Mouse (Mus musculus) testis, adult 2 months (tissue): ENCODE measurements around the gene Irgm2. TPM values are rescaled to one million over a fixed set of nuclear protein-coding genes. Genes with fewer than 3 reads are reported as not detected.
"Not testable (repeated sequence)": the region's sequence is repeated elsewhere in the genome, so short reads cannot be mapped to it uniquely, and the experiment has no call there.

Experiments used
- H3K27ac ChIP-seq: fragments of 200-500 bp; 2 replicates; pipeline ENCODE4 v1.5.1; 2012; ENCODE audit warnings: low read depth, low read length; ENCODE audit not compliant: control insufficient read depth, insufficient read depth
- H3K27me3 ChIP-seq: fragments of 200-500 bp; 2 replicates; pipeline ENCODE4 v1.6.1; 2012; ENCODE audit warnings: mild to moderate bottlenecking, low read length, moderate library complexity; ENCODE audit not compliant: control insufficient read depth, insufficient read depth
- H3K36me3 ChIP-seq: fragments of 200-500 bp; 2 replicates; pipeline ENCODE4 v1.6.1; 2012; ENCODE audit warnings: mild to moderate bottlenecking, low read length; ENCODE audit not compliant: control insufficient read depth, insufficient read depth
- H3K4me1 ChIP-seq: fragments of 200-500 bp; 2 replicates; pipeline ENCODE4 v1.6.1; 2012; ENCODE audit warnings: low read length; ENCODE audit not compliant: control insufficient read depth, insufficient read depth
- H3K4me3 ChIP-seq: fragments of 200-500 bp; 2 replicates; pipeline ENCODE4 v1.5.1; 2012; ENCODE audit warnings: low read depth, mild to moderate bottlenecking, low read length, moderate library complexity, mixed read lengths; ENCODE audit not compliant: control insufficient read depth
- CTCF ChIP-seq: fragments of 200-500 bp; IDR thresholded peaks from 2 replicates; pipeline ENCODE4 v1.5.1; 2012; ENCODE audit warnings: low read depth, mild to moderate bottlenecking, inconsistent platforms, low read length, moderate library complexity; ENCODE audit not compliant: control insufficient read depth, insufficient read depth, insufficient replicate concordance
- POLR2A ChIP-seq: fragments of 200-500 bp; IDR thresholded peaks from 2 replicates; pipeline ENCODE4 v1.6.1; 2012; ENCODE audit warnings: low read depth, mild to moderate bottlenecking, inconsistent platforms, low read length, moderate library complexity; ENCODE audit not compliant: control insufficient read depth
- polyA plus RNA-seq: library from polyadenylated mRNA; depleted of rRNA; stranded (reverse); fragments of >200 nt; gene quantifications from 2 replicates; pipeline ENCODE4 v1.2.3, GENCODE M21; 2012

Irgm2 gene
- polyA plus RNA-seq, 1 experiment, result 0.79 TPM

DNA sequence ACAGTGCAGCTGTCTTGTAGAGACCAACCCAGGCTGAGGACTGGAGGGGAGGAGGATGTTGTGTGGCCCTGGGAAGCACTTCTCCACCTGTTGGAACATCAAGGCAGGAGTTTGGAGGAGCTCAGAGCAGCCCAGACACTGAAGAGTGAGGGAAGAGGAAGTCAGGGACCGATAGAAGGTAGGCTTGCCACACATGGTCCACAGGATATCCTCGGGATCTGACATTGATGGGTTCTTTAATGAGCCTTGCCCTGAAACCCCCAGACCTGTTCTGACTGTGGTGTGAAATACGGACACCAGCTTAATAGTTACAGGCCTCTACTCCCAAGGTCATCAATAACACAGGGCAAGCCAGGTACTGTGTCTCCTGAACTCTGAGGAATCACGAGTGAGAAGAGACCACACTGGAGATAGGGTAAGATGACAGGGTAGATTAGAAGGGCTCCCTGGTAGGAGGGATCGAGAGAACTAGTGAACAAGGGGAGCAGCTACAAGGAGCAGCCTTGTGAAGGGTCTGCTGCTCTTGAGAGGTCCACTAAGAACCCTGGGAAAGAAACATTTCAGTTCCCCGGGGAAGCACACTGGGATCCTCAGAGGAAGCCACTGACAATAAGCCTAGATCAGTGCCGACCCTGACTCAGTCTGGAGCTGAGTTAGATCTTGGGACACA is 14.4 kb downstream of the Irgm2 start:
- no peak for TF ChIP-seq POLR2A
- TF ChIP-seq CTCF, result no peak
- no peaks in the 10 kb centered on the region for H3K36me3 ChIP-seq
- no peak overlapping the region for H3K27ac ChIP-seq
- H3K4me3 ChIP-seq, result peak overlapping the region; percentile 55
- H3K4me1 ChIP-seq, result peaks cover 3% of the 10 kb centered on the region
- H3K27me3 ChIP-seq, result no peaks in the 10 kb centered on the region

DNA sequence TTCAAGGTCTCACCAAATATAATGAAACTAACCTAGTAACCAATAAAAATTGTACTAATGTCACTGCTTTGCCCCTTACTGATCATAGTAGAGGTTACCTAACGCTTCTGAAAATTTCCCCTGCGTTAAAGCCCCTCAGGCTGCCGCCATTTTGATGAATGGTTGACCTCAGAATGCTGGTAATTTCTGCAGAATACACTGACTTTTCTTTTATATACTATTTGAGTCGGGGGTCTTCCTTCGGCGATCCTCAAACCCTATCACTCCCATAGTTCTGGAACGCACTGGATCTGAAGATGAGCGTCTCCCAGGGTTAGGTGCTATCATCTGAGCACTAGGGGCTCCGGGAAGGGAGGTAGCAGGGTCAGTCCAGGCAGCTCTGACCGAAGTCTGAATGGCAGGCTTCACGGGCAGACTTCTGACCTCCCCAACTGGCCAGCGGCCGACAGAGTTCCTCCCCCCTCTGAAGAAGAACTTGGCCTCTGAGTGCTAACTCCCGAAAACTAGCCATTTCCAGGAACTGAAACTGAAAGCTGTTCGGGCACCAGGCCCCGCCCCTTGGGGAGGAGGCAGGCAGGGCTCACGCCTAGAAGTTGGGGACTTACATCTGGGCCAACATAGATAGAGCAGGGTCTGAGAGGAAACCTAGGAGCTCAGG is 15.1 kb downstream of the Irgm2 start:
- Histone ChIP-seq H3K27ac (0 out of 2 replicates have a peak overlapping the region, but pooled peaks have one; percentile 5), H3K36me3 (no peaks in the 10 kb centered on the region), H3K4me3 (peak overlapping the region; percentile 77), H3K27me3 (no peaks in the 10 kb centered on the region), H3K4me1 (peaks cover 3% of the 10 kb centered on the region)
- TF ChIP-seq POLR2A, result no peak
- TF ChIP-seq CTCF, result no peak

DNA sequence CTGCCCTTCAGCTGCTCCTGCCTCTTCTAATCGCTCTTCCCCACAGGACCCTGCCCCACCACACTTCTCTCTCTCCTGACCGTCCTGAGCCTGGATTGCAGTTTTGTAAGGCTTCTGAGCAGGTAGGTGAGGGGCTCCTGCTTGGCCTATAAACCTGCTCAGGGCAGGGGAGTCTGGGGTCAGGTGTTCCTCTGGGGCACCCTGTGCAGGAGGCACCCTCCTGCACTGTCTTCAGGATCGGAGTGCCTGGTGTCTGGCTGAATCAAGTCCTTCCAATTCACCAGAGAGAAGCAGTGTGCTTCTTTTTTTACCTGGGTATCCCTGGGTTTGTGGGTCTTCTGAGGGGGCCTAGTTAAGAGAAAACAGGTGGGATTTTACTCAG is 15.6 kb downstream of the Irgm2 start:
- H3K4me3 ChIP-seq, result peak overlapping the region; percentile 77
- H3K27ac ChIP-seq, H3K27me3 ChIP-seq, H3K36me3 ChIP-seq, H3K4me1 ChIP-seq: not testable (repeated sequence)

DNA sequence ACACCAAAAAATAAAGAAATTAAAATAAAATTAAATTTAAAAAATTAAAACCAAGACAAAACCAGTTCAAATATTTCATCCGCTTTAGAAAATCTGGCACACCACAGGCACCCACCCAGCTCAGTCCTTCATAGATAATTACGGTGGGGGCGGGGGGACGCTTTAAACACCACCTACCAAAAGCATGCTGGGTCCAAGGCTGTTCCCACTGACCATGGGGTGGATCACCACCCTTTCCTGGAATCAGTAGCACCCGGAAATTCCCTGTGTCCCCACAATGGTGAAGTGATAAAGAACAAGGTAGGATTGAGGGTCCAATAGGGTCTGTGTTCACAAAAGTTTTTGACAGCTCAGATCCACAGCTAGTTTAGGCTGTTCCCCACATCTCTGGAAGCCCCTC is 16.4 kb downstream of the Irgm2 start:
- TF ChIP-seq POLR2A (no peak), CTCF (no peak)
- H3K27ac ChIP-seq, result no peak overlapping the region
- H3K36me3 ChIP-seq, result no peaks in the 10 kb centered on the region
- peaks cover 3% of the 10 kb centered on the region for H3K4me1 ChIP-seq
- H3K4me3 ChIP-seq, result no peak overlapping the region
- H3K27me3 ChIP-seq, result no peaks in the 10 kb centered on the region

- H3K27me3 ChIP-seq, result no peaks in the 10 kb centered on the region
- peaks cover 3% of the 10 kb centered on the region; the same call in 1 of the 2 replicates for H3K4me1 ChIP-seq
- no peaks in the 10 kb centered on the region for H3K36me3 ChIP-seq
- TF ChIP-seq POLR2A, result no peak
- no peak overlapping the region for H3K4me3 ChIP-seq
- no peak overlapping the region for H3K27ac ChIP-seq
Measured at GRCm38 (mm10) chr11:58216823-58217222, 17.4 kb downstream of the Irgm2 start.

GRCm38 (mm10) chr11:58223751-58224150 is 24.3 kb downstream of the Irgm2 start:
- Histone ChIP-seq H3K27ac (no peak overlapping the region), H3K27me3 (no peaks in the 10 kb centered on the region), H3K36me3 (no peaks in the 10 kb centered on the region), H3K4me3 (no peak overlapping the region), H3K4me1 (no peaks in the 10 kb centered on the region)
- no peak for TF ChIP-seq POLR2A
- TF ChIP-seq CTCF, result no peak

DNA sequence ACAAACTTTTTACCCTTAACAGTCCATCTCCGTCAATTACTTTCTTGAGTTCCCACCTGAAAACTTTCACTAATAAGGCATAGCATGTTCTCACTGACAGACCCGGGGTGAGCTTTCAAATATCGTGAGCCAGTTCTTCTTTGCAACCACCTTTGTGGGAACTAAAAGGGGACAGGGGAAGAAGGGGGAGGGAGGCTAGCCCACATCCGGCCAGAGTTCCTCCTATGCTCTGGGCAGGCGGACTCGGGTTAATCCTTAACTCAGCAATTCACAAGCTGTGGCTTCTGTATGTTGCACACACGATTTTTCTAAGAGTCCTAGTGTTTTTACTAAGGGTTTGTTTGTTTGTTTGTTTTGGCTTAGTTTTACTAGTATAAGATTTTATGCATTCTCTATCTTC is 24.9 kb downstream of the Irgm2 start:
- no peaks in the 10 kb centered on the region for H3K36me3 ChIP-seq
- TF ChIP-seq POLR2A (no peak), CTCF (no peak)
- no peaks in the 10 kb centered on the region for H3K4me1 ChIP-seq
- H3K27ac ChIP-seq, result no peak overlapping the region
- H3K27me3 ChIP-seq, result no peaks in the 10 kb centered on the region
- no peak overlapping the region for H3K4me3 ChIP-seq

DNA sequence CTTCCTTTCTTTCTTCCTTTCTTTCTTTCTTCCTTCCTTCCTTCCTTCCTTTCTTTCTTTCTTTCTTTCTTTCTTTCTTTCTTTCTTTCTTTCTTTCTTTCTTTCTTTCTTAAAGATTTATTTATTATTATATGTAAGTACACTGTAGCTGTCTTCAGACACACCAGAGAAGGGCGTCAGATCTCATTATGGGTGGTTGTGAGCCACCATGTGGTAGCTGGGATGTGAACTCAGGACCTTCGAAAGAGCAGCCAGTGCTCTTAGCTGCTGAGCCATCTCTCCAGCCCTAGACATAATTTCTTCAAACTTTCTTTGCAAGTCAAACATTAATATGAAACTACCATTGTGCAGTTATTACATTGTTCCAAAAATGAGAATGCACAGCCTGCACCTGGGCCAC is 25.5 kb downstream of the Irgm2 start:
- not testable (repeated sequence) for H3K27me3 ChIP-seq, H3K36me3 ChIP-seq, H3K4me1 ChIP-seq, H3K27ac ChIP-seq, H3K4me3 ChIP-seq
